Mouse (Mus musculus) heart, postnatal 36 days (tissue): ENCODE measurements around the gene Pdzrn4. TPM values are rescaled to one million over a fixed set of nuclear protein-coding genes. Genes with fewer than 3 reads are reported as not detected.

Experiments
- DNase-seq, 2 experiments: peaks; one replicate each; pipeline ENCODE4 v3.0.0; 2021 to 2022
- intact Hi-C: fragments of 180-260 bp; cut with DNase I; formaldehyde crosslinking; loops from one replicate; pipeline ENCODE4 v1.15.1; 2025
- total RNA-seq, 2 experiments: library from RNA; stranded (reverse); gene quantifications; 2 replicates each; pipeline ENCODE4 v1.2.3; 2021

The Pdzrn4 gene
- total RNA-seq, 2 experiments from 2014 or later, result 2.0 to 2.6 TPM

DNA sequence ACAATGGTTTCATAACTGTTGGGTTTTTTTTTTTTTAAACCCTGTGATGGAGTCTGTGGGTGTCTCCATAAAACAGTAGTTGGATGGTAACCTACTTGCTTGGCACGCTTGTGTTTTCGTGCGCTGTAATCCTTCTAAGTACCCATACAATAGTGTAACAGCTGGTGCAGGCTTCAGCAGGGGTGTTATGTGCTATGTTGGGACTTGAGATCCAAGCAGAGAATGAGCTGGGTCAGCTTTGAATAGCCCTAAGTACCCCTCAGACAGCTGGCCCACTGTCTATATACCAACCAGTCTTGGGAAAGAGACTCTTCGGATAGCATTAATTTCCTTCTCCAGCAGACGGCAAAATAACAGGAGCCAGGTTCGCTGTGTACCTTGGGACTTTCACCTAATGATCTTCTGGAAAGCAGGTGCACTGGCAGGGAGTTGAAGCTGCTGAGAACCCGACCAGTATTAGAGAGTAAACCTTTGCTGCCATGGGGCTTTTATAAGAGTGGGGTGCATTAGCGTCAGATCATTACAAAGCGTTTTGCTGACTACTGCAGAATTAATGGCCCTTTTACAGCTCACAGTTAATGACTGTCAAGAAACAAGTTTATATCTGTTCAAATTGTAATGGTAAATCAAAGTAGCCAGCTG, 184.2 kb downstream of the Pdzrn4 start:
- intact Hi-C loops, result no loop called here
- DNase-seq, result no peak

DNA sequence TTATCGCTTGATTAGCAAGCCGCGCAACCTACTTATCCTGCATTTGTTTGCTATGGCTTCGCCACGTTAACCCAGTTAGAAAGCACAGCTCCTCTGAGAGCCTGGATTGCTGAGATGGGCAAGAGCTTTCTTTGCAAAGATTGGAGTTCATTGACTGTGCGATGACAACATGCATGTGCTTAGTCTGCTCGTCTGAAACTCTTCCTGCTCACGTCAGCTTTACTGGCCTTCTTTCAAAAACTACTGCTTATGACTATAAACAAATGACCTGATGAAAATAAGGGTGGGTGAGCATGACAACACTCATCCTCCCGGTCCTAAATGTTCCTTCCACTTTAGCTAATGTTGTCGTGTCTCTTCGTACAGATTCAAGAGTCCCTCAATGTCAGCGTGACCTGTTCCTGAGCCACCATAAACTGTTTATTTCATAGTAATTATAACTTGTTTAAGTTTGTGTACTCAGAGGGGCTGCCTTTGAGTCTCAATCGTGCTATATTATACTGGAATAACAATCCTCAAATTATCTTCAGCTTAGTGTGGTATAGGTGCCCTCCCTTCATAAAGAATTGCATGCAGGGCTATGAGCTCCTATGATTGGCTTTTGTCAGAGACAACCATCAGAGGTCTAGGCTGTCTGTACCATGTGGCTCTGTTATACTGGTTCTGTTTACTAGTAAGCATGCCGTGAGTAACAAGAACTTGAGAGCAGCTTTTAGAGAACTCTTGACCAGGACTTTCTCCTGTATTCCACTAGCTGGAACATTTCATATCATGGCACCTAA, 187.9 kb downstream of the Pdzrn4 start:
- no peak for DNase-seq
- intact Hi-C loops, result no loop called here

DNA sequence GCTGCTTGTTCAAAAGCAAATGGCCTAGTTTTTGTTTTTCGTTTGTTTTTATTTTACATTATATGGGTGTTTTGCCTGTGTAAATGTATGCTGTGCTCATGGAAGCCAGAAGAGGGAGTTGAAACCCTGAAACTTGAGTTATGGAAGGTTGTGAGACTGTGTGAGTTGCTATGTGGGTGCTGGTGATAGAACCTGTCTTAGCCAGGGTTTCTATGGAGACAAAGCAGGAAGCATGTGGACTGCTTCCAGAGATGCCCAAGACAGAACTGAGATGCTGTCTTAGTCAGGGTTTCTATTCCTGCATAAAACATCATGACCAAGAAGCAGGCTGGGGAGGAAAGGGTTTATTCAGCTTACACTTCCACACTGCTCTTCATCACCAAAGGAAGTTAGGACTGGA, 190.8 kb downstream of the Pdzrn4 start:
- no peak for DNase-seq
- intact Hi-C loops, result no loop called here

DNA sequence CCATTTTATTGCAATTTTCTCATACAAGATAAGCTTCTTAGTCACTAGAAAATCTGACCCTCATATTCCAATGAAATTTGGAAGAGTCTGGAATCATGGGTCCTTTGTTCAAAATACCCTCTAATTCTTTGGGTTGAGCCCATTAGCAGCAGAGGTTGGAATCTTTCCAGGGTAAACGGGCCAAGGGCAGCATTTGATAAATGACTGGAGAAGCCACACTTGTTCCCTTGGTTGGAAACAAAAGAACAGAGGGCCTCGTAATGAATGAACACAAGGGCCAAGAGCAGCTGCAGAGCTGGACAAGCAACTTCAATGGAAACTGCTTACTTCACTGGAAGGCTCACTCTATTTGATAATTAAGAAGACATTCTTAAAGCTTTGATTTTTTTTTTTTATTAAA, 198.0 kb downstream of the Pdzrn4 start:
- intact Hi-C loops, result loop anchor here (5.0 kb wide), 1 partner anchor 618 kb away; no protein-coding TSS in a partner anchor
- DNase-seq, result no peak

DNA sequence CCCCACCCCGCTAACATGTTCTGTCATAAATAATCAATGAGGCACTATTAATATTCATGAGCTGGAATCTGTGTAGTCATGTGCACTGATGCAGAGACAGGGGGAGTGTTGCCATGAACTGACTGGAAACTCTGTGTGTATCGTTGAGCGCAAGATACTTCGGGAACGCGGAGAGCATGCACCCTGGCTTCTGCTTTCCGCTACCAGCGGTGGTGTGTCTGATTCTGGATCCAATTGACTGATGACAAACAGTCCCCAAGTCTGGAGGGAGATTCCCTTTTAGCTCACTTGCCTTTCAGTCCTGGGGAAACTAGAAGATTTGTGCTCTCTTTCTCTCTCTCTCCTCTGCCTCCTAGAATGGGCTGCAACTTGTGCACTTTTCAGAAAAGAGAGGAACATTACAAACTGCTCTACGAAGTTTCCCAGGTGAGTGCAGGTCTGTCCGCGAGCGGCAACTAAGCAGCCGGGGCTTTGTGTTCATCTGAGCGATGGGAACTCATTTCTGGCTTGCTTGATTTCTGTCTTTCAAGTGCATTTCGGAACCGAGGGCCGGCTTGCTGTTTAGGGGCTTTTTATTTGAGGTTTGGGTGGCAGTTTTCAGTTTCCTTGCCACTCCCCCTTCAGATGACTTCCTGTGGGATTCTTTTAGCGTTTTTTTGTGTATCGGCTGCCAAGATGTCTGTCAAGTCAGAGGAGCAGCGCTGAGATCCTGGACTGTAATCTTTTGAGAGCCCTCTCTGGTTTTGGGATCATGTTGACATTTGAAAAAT, 200.5 kb downstream of the Pdzrn4 start:
- peak in 1 of 2 experiments; percentile 4 for DNase-seq
- intact Hi-C loops, result loop anchor here (5.0 kb wide), 1 partner anchor 615 kb away; no protein-coding TSS in a partner anchor

DNA sequence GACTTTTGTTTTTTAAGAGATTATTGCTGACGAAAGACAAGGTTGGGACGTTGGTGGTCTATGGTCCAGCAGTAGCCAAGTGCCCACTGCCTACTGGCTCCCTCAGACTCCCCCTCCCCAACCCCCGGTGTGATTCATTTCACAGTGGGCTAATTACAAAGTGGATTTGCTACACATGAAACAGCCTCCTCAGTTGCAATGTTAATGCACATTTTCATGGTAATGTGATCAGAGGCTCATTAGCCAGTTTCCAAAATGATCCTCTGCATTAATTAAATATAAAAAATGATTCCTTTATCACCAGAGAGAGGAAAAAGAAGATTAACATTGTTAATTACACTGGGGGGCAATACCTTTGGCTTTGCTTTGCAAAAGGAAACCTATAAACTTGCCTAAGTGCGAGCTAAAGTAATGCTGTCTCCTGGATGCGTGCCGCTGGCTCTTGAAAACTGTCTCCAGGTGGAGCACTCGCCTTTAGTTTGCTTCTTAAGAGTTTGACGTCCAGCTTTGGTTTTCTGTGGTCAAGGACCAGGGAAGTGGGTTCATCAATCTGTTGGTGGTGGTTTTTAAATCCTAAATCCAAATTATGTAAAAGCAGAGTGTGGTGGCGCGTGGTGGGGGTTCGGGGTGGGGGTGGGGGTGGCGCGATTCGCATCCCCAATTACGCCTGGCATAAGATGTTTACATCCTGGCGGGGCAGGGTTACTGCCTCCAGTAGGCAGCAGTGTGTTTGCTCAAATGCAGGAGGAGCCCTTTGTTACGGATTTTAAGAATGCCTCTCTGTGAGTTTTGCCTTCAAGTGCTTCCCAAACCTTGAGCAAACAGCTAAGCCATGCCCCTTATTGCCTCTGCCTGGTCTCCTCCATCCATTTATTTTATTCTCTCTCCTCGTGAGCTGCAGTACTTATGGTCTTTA, 202.0 kb downstream of the Pdzrn4 start:
- intact Hi-C loops, result loop anchor here (5.0 kb wide), 1 partner anchor 614 kb away; no protein-coding TSS in a partner anchor
- no peak for DNase-seq

DNA sequence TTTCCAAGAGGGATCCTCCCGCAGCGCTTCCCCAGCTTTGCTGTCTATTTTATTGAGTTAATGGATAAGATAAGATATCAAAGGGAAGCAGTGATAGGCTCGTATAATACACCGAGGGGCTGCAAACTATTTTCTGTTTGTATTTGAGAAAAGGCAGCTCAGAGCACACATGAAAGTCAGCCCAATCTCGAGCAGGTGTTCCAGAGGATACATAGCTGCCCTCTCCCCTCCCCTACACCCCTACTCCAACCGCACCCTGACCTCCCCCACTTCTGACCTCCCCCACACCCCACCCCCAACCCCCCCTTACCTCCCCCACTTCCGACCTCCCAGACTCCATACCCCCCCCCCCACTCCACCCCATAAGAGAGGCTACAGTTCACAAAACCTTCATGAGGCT, 202.7 kb downstream of the Pdzrn4 start:
- intact Hi-C loops, result loop anchor here (5.0 kb wide), 1 partner anchor 613 kb away; no protein-coding TSS in a partner anchor
- no peak for DNase-seq

DNA sequence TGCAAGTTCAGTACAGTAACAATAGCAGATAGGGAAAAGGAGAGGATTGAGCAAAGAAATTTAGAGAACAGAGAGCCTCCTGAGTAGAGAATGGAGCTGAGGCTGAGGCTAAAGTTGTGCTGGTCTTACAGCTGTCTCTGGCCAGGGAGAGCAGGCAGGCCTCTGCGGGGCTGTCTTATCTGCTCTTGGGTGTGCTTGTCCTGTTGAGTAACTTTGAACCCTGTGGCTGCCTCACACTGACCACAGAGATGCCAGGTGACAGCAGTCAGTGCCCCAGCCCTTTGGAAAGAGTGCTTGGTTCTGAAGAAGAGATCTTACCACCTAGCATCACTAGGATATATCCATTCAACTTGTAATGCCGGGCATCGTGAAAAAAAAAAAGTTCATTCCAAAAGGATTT, 214.2 kb downstream of the Pdzrn4 start:
- intact Hi-C loops, result no loop called here
- no peak for DNase-seq

DNA sequence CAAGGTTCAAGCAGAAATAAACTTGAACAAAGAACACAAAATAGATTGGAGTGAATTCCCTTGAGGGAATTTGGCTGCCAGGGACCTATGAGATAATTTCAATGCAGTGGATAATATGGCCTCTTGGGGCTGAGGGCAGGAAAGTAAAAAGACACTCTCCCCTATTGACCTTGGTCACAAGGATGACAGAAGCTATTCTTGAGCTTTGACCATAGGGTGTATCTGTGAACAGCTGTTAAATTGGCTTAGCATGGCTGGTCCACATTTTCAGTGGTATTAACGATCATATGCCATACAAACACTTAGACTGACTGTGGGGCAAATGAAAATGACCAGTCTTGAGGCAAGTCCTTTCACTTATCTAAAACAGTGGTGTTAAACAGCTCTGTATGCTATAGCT, 215.7 kb downstream of the Pdzrn4 start:
- intact Hi-C loops, result no loop called here

DNA sequence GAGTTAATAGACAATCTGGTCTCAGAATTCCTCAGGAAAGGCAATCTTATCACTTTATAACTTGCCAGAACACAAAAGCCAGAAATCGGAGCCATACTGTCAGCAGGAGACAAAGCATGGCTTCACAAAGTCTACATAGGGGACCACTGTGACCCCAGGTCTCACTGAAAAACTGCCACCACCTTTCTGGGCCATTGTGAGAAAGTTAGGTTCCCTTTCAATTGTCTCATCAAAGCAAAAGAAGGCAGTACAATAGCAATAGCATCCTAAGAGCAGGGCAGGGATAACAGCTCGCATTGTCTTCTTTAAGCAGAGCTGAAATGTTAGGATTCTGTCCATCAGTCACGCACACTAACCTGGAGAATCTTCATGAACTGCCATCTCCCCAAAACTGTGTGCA, 216.5 kb downstream of the Pdzrn4 start:
- intact Hi-C loops, result no loop called here
- no peak for DNase-seq

More for the DNA sequence above, 215.7 kb downstream of the Pdzrn4 start:
- no peak for DNase-seq

DNA sequence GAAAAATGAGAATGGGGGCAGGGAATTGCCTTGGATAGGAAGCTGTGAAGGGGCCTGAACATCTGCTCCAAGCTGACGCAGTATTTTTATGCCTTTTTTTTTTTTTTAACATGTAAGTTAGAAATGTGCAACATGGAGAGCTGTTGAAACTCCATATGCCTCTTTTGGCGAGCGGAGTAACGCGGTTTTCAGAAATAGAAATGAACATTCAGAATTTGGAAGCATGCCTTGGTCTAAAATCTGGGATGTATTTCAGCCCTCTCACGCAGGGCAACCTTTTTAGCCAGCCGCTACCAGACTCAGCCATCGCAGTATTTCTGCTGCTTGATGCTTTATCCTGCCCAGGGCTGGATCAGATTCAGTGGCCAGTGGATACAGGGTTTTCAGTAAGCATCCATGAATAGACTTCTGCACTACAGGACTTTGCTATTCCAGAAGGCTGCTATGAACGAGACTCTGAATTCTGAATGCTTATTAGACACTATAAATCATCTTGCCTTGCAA, 225.1 kb downstream of the Pdzrn4 start:
- no peak for DNase-seq
- intact Hi-C loops, result no loop called here

DNA sequence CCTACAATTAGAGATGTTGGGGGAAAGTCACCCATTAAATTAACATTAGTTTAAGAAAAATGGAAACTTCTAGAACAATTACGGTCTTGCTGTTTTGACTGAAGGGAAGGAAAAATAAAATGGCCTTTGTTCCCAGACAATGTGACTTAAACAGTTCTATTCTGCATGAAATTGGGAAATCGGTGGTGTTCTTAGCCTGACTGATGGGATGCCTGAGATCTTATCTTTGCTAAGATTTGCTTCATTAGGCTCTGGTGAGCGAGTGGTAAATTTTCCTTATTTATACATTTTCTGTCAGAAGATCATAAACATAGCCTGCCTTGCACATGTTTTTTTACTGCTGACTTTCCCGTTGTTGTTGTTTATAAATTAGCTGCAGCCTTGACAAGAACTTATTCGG, 225.6 kb downstream of the Pdzrn4 start:
- no peak for DNase-seq
- intact Hi-C loops, result no loop called here

DNA sequence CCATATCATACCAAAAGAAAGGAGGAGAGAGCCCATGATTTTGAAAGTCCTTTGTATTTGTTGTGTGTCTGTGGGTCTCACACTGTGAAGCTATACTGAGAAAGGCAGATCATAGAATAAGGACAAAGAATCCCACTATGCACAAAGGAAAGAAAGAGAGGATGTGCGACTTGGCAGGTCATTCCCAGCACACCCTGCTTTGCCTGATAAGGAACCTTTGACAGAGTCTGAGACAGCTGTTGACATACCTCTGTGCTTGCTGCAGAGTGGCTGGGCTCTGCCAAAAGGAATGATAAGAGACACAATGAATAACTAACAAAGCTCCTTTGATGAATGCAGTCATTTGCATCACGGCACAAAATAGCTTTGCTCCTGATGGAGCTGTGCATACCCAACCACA, 232.5 kb downstream of the Pdzrn4 start:
- no peak for DNase-seq
- intact Hi-C loops, result no loop called here

DNA sequence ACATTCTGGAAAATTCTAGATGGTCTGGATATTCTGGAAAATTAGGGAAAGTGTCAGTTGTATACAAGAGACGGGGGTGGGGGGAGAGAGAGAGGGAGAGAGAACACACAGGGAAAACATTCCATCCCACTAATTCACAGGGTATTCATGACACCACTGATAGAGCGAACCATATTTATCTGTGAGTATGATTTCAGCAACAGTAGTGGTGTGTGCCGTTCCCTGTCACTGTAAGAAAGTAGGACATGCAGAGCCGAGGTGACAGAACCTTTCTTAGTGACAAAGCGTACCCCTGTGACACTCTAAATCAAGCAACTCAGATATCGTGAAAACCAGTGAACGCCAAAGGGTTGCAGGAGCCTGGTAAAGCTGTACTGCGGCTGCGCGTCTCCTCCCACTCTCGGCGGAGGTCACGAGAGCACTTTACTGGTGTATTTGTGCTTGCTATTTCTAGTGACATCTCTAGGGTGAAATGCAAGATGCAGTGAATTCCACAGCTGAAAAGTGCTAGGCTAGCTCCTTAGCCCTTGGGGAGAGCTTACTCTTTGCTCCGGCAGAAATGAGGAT, 237.4 kb downstream of the Pdzrn4 start:
- peak; percentile 14 to 17 for DNase-seq
- intact Hi-C loops, result no loop called here

DNA sequence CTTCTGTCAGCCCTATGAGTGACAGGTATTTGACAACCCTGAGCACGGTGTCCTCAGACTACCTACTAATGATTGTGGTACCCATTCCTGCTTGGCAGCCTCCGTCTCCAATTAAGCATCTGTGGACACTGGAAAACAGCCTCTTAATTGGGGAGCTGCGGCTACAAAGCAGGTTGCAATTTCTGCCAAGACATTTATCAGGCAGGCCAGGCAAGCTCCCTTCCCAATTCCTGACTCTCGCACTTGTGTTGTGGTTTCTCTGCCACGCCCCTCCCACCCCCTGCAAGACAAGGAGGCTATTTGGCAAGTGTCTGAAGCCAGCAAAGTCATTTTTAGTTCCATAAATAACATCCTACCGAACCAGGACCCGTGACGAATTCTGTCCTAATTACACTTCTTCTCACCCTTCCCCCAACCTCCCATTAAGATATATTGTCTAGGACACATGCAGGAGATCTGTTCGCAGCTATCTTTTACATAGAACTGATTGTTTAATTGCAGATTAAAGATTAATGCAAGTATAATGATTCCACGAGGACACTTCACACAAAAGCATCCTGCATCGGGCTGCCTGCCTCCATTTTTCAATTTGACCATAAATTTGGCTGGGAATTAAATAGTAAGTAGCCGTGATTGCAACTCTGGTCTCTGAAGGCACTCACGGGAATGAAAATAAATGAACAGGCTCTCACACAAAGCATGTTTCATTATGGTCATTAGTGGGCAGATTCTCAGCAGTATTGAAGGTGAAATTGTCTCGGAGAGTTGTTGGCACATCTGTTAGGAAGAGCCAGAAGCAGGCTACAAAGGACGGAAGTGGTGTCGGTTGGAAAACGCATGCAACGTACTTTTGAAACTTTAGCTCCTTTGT, 243.8 kb downstream of the Pdzrn4 start:
- intact Hi-C loops, result no loop called here
- DNase-seq, result peak; percentile 15 to 24

DNA sequence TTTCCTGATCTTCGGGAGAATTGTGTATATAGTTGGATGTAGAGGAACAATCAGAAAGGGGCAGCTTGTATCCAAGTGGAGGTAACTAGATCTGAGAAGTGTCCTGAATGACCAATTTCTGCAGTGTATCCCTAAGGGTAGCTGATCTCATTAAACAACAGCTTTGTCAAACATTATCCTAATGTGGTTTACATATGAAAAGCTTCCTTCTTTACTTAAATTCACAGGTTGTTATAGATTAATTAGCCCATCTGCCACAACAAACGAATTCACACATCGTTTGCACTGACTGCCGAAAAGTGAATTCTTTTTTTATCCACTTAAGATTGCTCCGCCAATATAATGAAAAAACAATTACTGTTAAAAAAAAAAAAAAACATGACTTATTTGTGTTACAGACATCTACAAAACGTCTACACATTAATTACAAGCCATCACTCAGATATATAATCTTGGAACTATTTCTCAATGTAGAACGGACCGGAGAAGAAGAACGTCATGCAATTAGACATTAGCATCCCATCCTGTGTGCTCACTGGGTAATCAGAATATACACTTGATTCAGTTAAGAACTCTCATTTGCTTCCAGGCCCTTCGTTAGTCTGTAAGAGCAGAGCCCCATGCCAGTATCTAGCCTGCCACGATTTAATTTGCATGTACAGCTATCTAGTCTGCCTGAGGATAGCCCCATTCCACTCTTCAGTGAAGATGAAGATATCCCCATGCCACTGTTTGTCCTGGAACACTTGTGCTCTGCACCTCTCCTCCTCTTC, 274.8 kb downstream of the Pdzrn4 start:
- no peak for DNase-seq
- intact Hi-C loops, result no loop called here

DNA sequence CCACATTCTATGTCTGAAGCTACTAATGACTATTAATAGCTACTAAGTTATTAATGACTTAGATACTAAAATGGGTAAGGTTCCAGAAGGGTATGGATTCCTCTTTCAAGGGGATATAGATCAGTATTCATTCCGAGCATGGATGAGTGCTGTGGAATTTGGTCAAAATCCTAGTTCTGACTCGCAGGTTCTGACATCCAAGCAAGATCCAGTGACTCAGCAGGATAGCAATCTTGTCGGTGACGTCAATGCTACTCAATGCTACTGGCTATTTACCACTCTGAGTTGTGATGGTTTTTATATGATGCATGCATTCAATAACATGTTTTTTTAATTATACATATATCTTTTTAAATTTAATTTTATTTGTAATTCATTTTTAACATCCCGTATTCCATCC, 279.4 kb downstream of the Pdzrn4 start:
- intact Hi-C loops, result no loop called here
- no peak for DNase-seq

DNA sequence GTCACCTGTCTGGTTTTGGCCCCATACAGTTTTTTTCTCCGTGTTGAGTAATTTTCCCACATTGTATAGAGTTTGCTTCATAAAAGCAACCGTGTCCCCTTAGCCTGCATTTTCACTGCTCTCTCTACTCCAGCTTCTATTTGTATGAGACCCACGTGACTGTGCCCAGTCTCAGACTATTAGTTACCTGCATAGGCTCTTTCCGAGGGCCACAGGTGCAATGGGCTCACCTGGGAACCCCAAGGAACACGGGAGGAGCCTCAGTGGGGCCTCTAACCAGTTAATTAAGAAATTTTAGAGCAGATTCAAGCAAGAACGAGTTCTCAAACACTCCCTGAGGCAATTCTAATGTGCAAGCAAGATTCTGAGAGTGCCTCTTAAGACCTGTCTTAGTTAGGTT, 281.7 kb downstream of the Pdzrn4 start:
- intact Hi-C loops, result no loop called here
- no peak for DNase-seq
